Mouse (Mus musculus) lung, postnatal 0 days (tissue): Measurements from ENCODE around the gene Asic4.

Source experiments
- CTCF ChIP-seq: IDR thresholded peaks from 2 replicates; pipeline ENCODE4 v1.5.1; 2016; ENCODE audit warnings: antibody characterized with exemption, mild to moderate bottlenecking
- EP300 ChIP-seq: IDR thresholded peaks from 2 replicates; pipeline ENCODE4 v1.6.1; 2016; ENCODE audit warnings: antibody characterized with exemption, mild to moderate bottlenecking, control low read depth

DNA sequence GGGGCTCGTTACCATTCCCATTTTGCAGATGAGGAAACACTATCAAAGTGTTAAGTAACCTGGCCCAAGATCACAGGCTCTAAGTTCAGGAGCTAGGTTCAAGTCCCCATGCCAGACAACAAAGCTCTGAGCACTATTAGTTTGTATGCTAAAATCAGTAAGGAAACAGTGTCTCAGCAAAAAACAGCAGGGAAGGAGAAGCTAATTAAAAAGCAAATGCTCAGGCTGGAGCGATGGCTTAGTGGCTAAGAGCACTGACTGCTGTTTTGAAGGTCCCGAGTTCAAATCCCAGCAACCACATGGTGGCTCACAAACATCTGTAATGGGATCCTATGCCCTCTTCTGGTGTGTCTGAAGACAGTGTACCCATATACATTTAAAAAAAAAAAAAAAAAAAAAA is 38.0 kb upstream of the Asic4 start:
- TF ChIP-seq CTCF (no peak), EP300 (no peak)
